Mouse (Mus musculus): ENCODE measurements around the gene Spen.

The Spen gene

DNA sequence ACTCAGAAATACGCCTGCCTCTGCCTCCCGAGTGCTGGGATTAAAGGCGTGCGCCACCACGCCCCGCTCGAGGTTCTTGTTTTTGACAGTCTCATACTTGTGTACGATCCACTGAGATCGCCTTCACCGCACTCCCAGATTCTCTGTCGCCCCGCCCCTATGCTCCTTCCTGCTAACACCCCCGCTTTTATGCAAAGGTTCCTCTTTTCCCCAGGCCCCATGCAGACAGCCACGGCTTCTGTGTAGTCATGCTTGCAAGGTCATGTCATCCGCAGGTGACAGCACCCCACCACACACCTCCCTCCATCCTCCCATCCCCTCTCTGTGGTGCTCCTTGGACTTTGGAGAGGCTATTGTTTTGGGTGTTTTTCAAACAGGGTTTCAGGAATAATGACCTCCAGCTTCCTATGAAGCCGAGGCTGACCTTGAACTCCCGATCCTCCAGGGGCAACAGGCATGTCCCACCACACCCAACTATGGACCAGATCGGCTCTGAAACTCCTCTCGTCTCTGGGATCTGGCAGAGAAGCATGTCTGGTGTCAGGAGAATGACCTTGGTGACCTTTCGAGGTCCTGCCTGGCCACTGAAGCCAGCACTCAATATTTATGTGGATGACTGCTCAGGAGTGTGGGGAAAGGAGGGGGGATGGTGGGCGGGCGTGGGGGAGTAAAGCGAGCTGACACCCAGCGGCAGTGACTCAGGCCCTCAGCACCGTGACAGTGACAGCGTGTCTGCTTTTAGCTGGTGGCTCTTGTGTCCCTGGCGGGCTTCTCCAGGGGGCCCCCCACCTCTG lies 118.8 kb downstream of the Spen start:
- DNase-seq = no peak
